Comparison of ENCODE assay signal across 29 mouse cellular contexts in the genomic region with DNA sequence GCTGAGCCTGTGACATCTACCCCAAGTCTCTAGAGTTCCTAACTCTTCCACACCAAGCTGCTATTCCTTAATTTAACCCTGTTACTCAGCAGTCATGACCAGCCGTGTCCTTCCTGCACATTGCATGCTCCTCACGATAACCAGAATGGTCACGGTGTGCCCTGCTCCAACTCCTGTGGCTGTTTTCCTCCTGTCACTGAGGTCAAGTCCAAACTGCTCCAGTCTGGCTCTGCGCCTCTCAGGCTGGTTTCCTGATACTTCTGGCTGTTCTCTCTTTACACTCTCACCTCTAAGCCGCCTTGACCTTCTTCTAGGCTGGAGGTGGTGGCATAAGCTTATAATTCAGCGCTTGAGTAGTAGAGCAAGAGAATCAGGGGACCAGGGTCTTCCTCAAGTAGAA. TPM values are rescaled to one million over a fixed set of nuclear protein-coding genes. Genes with fewer than 3 reads are reported as not detected.
DNase-seq lines count a peak whose midpoint lies in the region; ATAC-seq lines count a peak whose summit lies in the region.
"Had no signal": no experiment of that assay in that cellular context is flagged by ENCODE, and none has a peak within 500 bp of the region (broad histone marks: within the 10 kb centered on the region; RNA-seq: fewer than 3 reads in every experiment).

No protein-coding gene starts in this region.

- H3K27ac ChIP-seq in embryonic facial prominence, embryonic 15.5 days (replicated peaks): peak overlapping the region; percentile 23; the same call in 1 of the 2 replicates
- H3K27ac ChIP-seq in embryonic facial prominence, embryonic 10.5 days (replicated peaks): no peak overlapping the region
- no peak overlapping the region for H3K27ac ChIP-seq in kidney, embryonic 14.5 days (ENCODE audit: low read depth, low read length)
- H3K27ac ChIP-seq: heart, embryonic 10.5 days; hindbrain, embryonic 13.5 days; kidney, postnatal 0 days; limb, embryonic 13.5 days; liver, embryonic 13.5 days; midbrain, embryonic 13.5 days had no signal

- no peak overlapping the region for H3K4me3 ChIP-seq in embryonic facial prominence, embryonic 15.5 days (replicated peaks)
- H3K4me3 ChIP-seq in embryonic facial prominence, embryonic 10.5 days: no peak overlapping the region
- no peak overlapping the region for H3K4me3 ChIP-seq in kidney, embryonic 14.5 days (ENCODE audit: low read length)
- H3K4me3 ChIP-seq: heart, embryonic 10.5 days; hindbrain, embryonic 13.5 days; limb, embryonic 13.5 days; liver, embryonic 13.5 days; midbrain, embryonic 13.5 days had no signal

- no peak for ATAC-seq in embryonic facial prominence, embryonic 15.5 days (ENCODE audit: insufficient number of reproducible peaks, low FRiP score, low TSS enrichment, low read depth)
- ATAC-seq in kidney, embryonic 14.5 days (ENCODE audit: low FRiP score, low TSS enrichment): no peak
- ATAC-seq: forebrain, embryonic 14.5 days; midbrain, embryonic 13.5 days had no signal

- DNase-seq in embryonic facial prominence, embryonic 10.5 days (ENCODE audit: low spot score): no peak
- peak; percentile 68 for DNase-seq in kidney, adult 11 months
- peak; percentile 63 to 64 for DNase-seq in gastrocnemius, adult 8-10 months (ENCODE audit: low spot score in 2 of 2)
- peak; percentile 86 for DNase-seq in skeletal muscle tissue, adult 2 months (ENCODE audit: low read depth, low spot score)
- no peak for DNase-seq in left cerebral cortex, postnatal 14 days (ENCODE audit: low spot score in 2 of 2)
- DNase-seq: adrenal gland, postnatal 10 days; cerebellum, adult 2 months; cerebellum, postnatal 25 days; liver, embryonic 13.5 days; lung, adult 2 months; lung, postnatal 14 days; right cerebral cortex, postnatal 25 days; thymus, adult 18-20 months; thymus, postnatal 36 days had no signal

- peaks cover 23% of the 10 kb centered on the region for H3K4me1 ChIP-seq in embryonic facial prominence, embryonic 15.5 days
- peaks cover 11% of the 10 kb centered on the region for H3K4me1 ChIP-seq in embryonic facial prominence, embryonic 10.5 days
- H3K4me1 ChIP-seq in kidney, embryonic 14.5 days (ENCODE audit: control insufficient read depth, insufficient read depth, low read length): peaks cover 6% of the 10 kb centered on the region; the same call in 1 of the 2 replicates

- 88% methylated on average over 6 of the region's 6 CpGs for WGBS in embryonic facial prominence, embryonic 15.5 days
- 90% methylated on average over 6 of the region's 6 CpGs for WGBS in embryonic facial prominence, embryonic 10.5 days
- 91% methylated on average over 6 of the region's 6 CpGs for WGBS in kidney, embryonic 14.5 days

- intact Hi-C loops in left cerebral cortex, postnatal 14 days (cut with DNase I): no loop called here

- H3K9me3 ChIP-seq in embryonic facial prominence, embryonic 15.5 days (replicated peaks): no peaks in the 10 kb centered on the region
- no peaks in the 10 kb centered on the region for H3K9me3 ChIP-seq in embryonic facial prominence, embryonic 10.5 days
- no peaks in the 10 kb centered on the region for H3K9me3 ChIP-seq in kidney, embryonic 14.5 days (ENCODE audit: control insufficient read depth, low read length)
- H3K9me3 ChIP-seq: heart, embryonic 10.5 days; hindbrain, embryonic 13.5 days; limb, embryonic 13.5 days; liver, embryonic 13.5 days; midbrain, embryonic 13.5 days had no signal

- no peak overlapping the region for H3K4me2 ChIP-seq in embryonic facial prominence, embryonic 15.5 days (replicated peaks)
- H3K4me2 ChIP-seq in kidney, embryonic 14.5 days (replicated peaks; ENCODE audit: low read depth, low read length): no peak overlapping the region
- H3K4me2 ChIP-seq: hindbrain, embryonic 13.5 days; limb, embryonic 13.5 days; liver, embryonic 13.5 days; midbrain, embryonic 13.5 days had no signal

- H3K36me3 ChIP-seq in embryonic facial prominence, embryonic 15.5 days: peaks cover 20% of the 10 kb centered on the region
- peaks cover 46% of the 10 kb centered on the region for H3K36me3 ChIP-seq in embryonic facial prominence, embryonic 10.5 days (replicated peaks)
- H3K36me3 ChIP-seq in kidney, embryonic 14.5 days (ENCODE audit: control insufficient read depth, insufficient read depth, low read length): peaks cover 18% of the 10 kb centered on the region; the same call in 1 of the 2 replicates

- no peaks in the 10 kb centered on the region for H3K27me3 ChIP-seq in embryonic facial prominence, embryonic 15.5 days
- no peaks in the 10 kb centered on the region for H3K27me3 ChIP-seq in embryonic facial prominence, embryonic 10.5 days (replicated peaks; ENCODE audit: low read depth, poor library complexity, severe bottlenecking)
- H3K27me3 ChIP-seq in kidney, embryonic 14.5 days (ENCODE audit: control insufficient read depth, insufficient read depth, low read length): no peaks in the 10 kb centered on the region
- H3K27me3 ChIP-seq: hindbrain, embryonic 13.5 days; limb, embryonic 13.5 days; liver, embryonic 13.5 days; midbrain, embryonic 13.5 days had no signal

- H3K9ac ChIP-seq in embryonic facial prominence, embryonic 15.5 days: no peak overlapping the region
- H3K9ac ChIP-seq in kidney, embryonic 14.5 days (ENCODE audit: low read depth, low read length): no peak overlapping the region
- H3K9ac ChIP-seq: limb, embryonic 13.5 days; liver, embryonic 13.5 days; midbrain, embryonic 13.5 days had no signal

RNA-seq across cellular contexts. Expression of a gene that starts 7.8 kb away (rescaled TPM):
- 82.8 and 84.6 TPM in 2 replicates for polyA plus RNA-seq in embryonic facial prominence, embryonic 15.5 days (2015; fragmentation: Nextera tagmentation; extraction: Ambion mirVana)
- 44.1 and 45.3 TPM in 2 replicates for polyA plus RNA-seq in embryonic facial prominence, embryonic 10.5 days (2016; fragmentation: Nextera tagmentation; extraction: Ambion mirVana)
- polyA plus RNA-seq in kidney, embryonic 14.5 days (2014; fragmentation: Nextera tagmentation; extraction: Ambion mirVana): 69.2 and 71.4 TPM in 2 replicates
- total RNA-seq in gastrocnemius, adult 8-10 months (2022): 10 to 100 TPM; 35.5 to 42.9 (median 37.1) TPM
- total RNA-seq in left cerebral cortex, postnatal 14 days (2021): 10 to 100 TPM; 25.4 to 29.1 TPM

RNA-seq across cellular contexts. Expression of a gene that starts 15.9 kb away (rescaled TPM):
- polyA plus RNA-seq in embryonic facial prominence, embryonic 15.5 days (2015; fragmentation: Nextera tagmentation; extraction: Ambion mirVana): 47.9 and 50.5 TPM in 2 replicates
- 58.7 and 61.7 TPM in 2 replicates for polyA plus RNA-seq in embryonic facial prominence, embryonic 10.5 days (2016; fragmentation: Nextera tagmentation; extraction: Ambion mirVana)
- 36.5 and 37.7 TPM in 2 replicates for polyA plus RNA-seq in kidney, embryonic 14.5 days (2014; fragmentation: Nextera tagmentation; extraction: Ambion mirVana)
- 10 to 100 TPM; 71.2 to 89.3 (median 74.4) TPM for total RNA-seq in gastrocnemius, adult 8-10 months (2022)
- total RNA-seq in left cerebral cortex, postnatal 14 days (2021): 10 to 100 TPM; 73.3 to 82.3 TPM

RNA-seq across cellular contexts. Expression of a gene that starts 20.8 kb away (rescaled TPM):
- polyA plus RNA-seq in embryonic facial prominence, embryonic 15.5 days (2015; fragmentation: Nextera tagmentation; extraction: Ambion mirVana): 22.7 and 28.5 TPM in 2 replicates
- 13.3 and 16.4 TPM in 2 replicates for polyA plus RNA-seq in embryonic facial prominence, embryonic 10.5 days (2016; fragmentation: Nextera tagmentation; extraction: Ambion mirVana)
- polyA plus RNA-seq in kidney, embryonic 14.5 days (2014; fragmentation: Nextera tagmentation; extraction: Ambion mirVana): 5.4 and 13.7 TPM in 2 replicates
- 1 to 10 TPM; 3.3 to 4.8 (median 4.2) TPM for total RNA-seq in gastrocnemius, adult 8-10 months (2022)
- 10 to 100 TPM; 30.0 to 34.2 TPM for total RNA-seq in left cerebral cortex, postnatal 14 days (2021)

RNA-seq across cellular contexts. Expression of a gene that starts 31.2 kb away (rescaled TPM):
- 27.3 and 28.2 TPM in 2 replicates for polyA plus RNA-seq in embryonic facial prominence, embryonic 15.5 days (2015; fragmentation: Nextera tagmentation; extraction: Ambion mirVana)
- polyA plus RNA-seq in embryonic facial prominence, embryonic 10.5 days (2016; fragmentation: Nextera tagmentation; extraction: Ambion mirVana): 17.1 and 17.7 TPM in 2 replicates
- polyA plus RNA-seq in kidney, embryonic 14.5 days (2014; fragmentation: Nextera tagmentation; extraction: Ambion mirVana): 13.3 and 19.7 TPM in 2 replicates
- 1 to 10 TPM; 4.3 to 6.5 (median 5.5) TPM for total RNA-seq in gastrocnemius, adult 8-10 months (2022)
- 10 to 100 TPM; 16.3 to 22.9 TPM for total RNA-seq in left cerebral cortex, postnatal 14 days (2021)

RNA-seq across cellular contexts. Expression of a gene that starts 37.6 kb away (rescaled TPM):
- not detected in 2 replicates for polyA plus RNA-seq in embryonic facial prominence, embryonic 15.5 days (2015; fragmentation: Nextera tagmentation; extraction: Ambion mirVana)
- 1.6 and 1.8 TPM in 2 replicates for polyA plus RNA-seq in embryonic facial prominence, embryonic 10.5 days (2016; fragmentation: Nextera tagmentation; extraction: Ambion mirVana)
- polyA plus RNA-seq in kidney, embryonic 14.5 days (2014; fragmentation: Nextera tagmentation; extraction: Ambion mirVana): not detected in 2 replicates
- total RNA-seq in gastrocnemius, adult 8-10 months (2022): not detected
- 10 to 100 TPM; 16.3 to 24.4 TPM for total RNA-seq in left cerebral cortex, postnatal 14 days (2021)
- total RNA-seq: adrenal gland, postnatal 10 days; heart, postnatal 25 days; megakaryocyte progenitor cell, adult 5-6 weeks; monocyte, adult 5-6 weeks; neutrophil, adult 5-6 weeks had no signal
- polyA plus RNA-seq: embryonic facial prominence, embryonic 14.5 days; gonadal fat pad, adult 2 months; kidney, postnatal 0 days; limb, embryonic 13.5 days; liver, embryonic 13.5 days; lung, adult 2 months; stomach, embryonic 14.5 days had no signal

Comparison
In these comparisons a context has a peak if more than half of its experiments do, and no peak if none do; other contexts are left out.
1. DNase-seq: peak in kidney, adult 11 months (single experiment), gastrocnemius, adult 8-10 months (2 of 2) and skeletal muscle tissue, adult 2 months (single experiment); none in embryonic facial prominence, embryonic 10.5 days (single experiment) and left cerebral cortex, postnatal 14 days (0 of 2).